Mouse (Mus musculus): ENCODE measurements at regions not wholly inside any gene's neighbourhood (a gene's known extent, or its start where the extent isn't known, plus 50 kb on each side); places are given as distances from the start of the nearest gene placed in this dataset.

DNA sequence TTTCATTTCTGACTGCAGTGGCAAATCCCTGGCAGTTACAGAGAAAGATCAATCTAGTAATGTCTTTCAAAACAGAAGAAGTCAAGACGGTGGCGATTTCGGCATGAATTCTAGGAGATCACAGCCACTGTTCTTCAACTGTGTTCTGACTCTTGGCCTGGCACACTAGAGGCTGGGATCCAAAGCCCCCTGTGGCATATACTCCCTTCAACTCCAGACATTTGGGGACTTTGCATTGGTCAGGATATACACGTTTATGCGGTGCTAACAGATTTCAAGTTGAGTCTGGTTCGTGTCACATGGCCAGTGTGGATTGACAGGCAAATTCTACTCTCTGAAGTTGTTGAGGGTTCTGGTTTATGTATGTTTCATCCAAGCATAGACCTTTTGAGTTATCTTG, 130.3 kb downstream of the Kdr start:
- Histone ChIP-seq H3K4me1 (ENCODE audit: control insufficient read depth in 1 of 2, insufficient read depth in 2 of 2, low read length in 2 of 2) (peaks cover 0 to 18% of the 10 kb centered on the region in 2 experiments; a peak in 2 of 4 replicates), H3K79me2 (ENCODE audit: control insufficient read depth, insufficient read depth, low read length, poor library complexity) (no peaks in the 10 kb centered on the region), H3K36me3 (ENCODE audit: control insufficient read depth in 1 of 2, insufficient read depth in 2 of 2, low read length in 2 of 2) (peaks cover 0 to 12% of the 10 kb centered on the region in 2 experiments; a peak in 2 of 4 replicates), H3K9ac (ENCODE audit: control insufficient read depth, low read depth, low read length, poor library complexity, severe bottlenecking) (no peak overlapping the region), H3K4me3 (ENCODE audit: control insufficient read depth in 1 of 2, insufficient read depth in 1 of 2, low read depth in 2 of 2, low read length in 2 of 2) (no peak overlapping the region), H3K9me3 (replicated peaks; ENCODE audit: insufficient read depth, low read length) (no peaks in the 10 kb centered on the region), H3K27me3 (ENCODE audit: control insufficient read depth in 1 of 2, insufficient read depth in 2 of 2, low read length in 2 of 2) (no peaks in the 10 kb centered on the region), H3K27ac (ENCODE audit: control insufficient read depth, low read depth, low read length) (no peak overlapping the region)
- DNase-seq (ENCODE audit: low read depth, low spot score): no peak
- TF ChIP-seq GATA1 (IDR thresholded peaks at IDR 0.05; ENCODE audit: low read depth, low read length): no peak
- TF ChIP-seq JUND (IDR thresholded peaks at IDR 0.05; ENCODE audit: low read depth, low read length): no peak

DNA sequence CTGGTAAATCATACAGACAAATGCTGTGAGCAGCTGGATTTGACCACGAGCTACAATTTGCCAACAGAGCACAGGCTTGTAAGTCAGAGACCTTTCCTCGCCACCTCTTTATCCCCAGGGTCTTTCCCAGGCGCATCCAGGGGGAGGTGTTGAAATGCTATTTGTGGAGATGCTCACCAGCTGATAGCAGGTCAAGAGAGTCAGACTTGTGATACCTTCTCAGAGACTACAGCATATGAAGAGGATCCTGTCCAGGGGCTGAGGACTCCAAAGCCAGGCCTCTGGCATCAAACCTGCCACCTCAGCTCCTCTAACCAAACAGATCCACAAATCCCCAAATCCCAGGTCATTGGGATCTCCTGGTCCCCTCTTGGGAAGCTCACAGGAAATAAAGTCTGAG, 130.9 kb downstream of the Kdr start:
- TF ChIP-seq ZKSCAN1 (IDR thresholded peaks at IDR 0.05; ENCODE audit: low read depth, low read length): no peak
- TF ChIP-seq MYC (IDR thresholded peaks at IDR 0.05; ENCODE audit: low read depth, low read length): no peak
- TF ChIP-seq MXI1 (IDR thresholded peaks at IDR 0.05; ENCODE audit: low read depth, low read length): no peak
- TF ChIP-seq MAFK (IDR thresholded peaks at IDR 0.05; ENCODE audit: borderline replicate concordance, low read depth, low read length): no peak
- H3K36me3 ChIP-seq (ENCODE audit: control insufficient read depth in 1 of 2, insufficient read depth in 2 of 2, low read length in 2 of 2): peaks cover 0 to 12% of the 10 kb centered on the region in 2 experiments; a peak in 2 of 4 replicates
- no peak overlapping the region for H3K4me3 ChIP-seq (ENCODE audit: control insufficient read depth in 1 of 2, insufficient read depth in 1 of 2, low read depth in 2 of 2, low read length in 2 of 2)
- peaks cover 0 to 18% of the 10 kb centered on the region in 2 experiments; a peak in 2 of 4 replicates for H3K4me1 ChIP-seq (ENCODE audit: control insufficient read depth in 1 of 2, insufficient read depth in 2 of 2, low read length in 2 of 2)
- H3K9me3 ChIP-seq (replicated peaks; ENCODE audit: insufficient read depth, low read length): no peaks in the 10 kb centered on the region
- no peaks in the 10 kb centered on the region for H3K79me2 ChIP-seq (ENCODE audit: control insufficient read depth, insufficient read depth, low read length, poor library complexity)
- H3K27me3 ChIP-seq (ENCODE audit: control insufficient read depth in 1 of 2, insufficient read depth in 2 of 2, low read length in 2 of 2): no peaks in the 10 kb centered on the region
- DNase-seq (ENCODE audit: low read depth, low spot score): no peak
- H3K27ac ChIP-seq (ENCODE audit: control insufficient read depth, low read depth, low read length): no peak overlapping the region
- no peak overlapping the region for H3K9ac ChIP-seq (ENCODE audit: control insufficient read depth, low read depth, low read length, poor library complexity, severe bottlenecking)

GRCm38 (mm10) chr5:75846016-75846415, 132.2 kb downstream of the Kdr start:
- H3K4me1 ChIP-seq (ENCODE audit: control insufficient read depth in 1 of 2, insufficient read depth in 2 of 2, low read length in 2 of 2): peaks cover 0 to 18% of the 10 kb centered on the region in 2 experiments; a peak in 2 of 4 replicates
- H3K4me3 ChIP-seq (ENCODE audit: control insufficient read depth in 1 of 2, insufficient read depth in 1 of 2, low read depth in 2 of 2, low read length in 2 of 2): no peak overlapping the region
- H3K79me2 ChIP-seq (ENCODE audit: control insufficient read depth, insufficient read depth, low read length, poor library complexity): no peaks in the 10 kb centered on the region
- no peak overlapping the region for H3K9ac ChIP-seq (ENCODE audit: control insufficient read depth, low read depth, low read length, poor library complexity, severe bottlenecking)
- peaks cover 0 to 12% of the 10 kb centered on the region in 2 experiments; a peak in 2 of 4 replicates for H3K36me3 ChIP-seq (ENCODE audit: control insufficient read depth in 1 of 2, insufficient read depth in 2 of 2, low read length in 2 of 2)
- TF ChIP-seq NRF1 (IDR thresholded peaks at IDR 0.05; ENCODE audit: insufficient read depth, low read depth, low read length, poor library complexity, severe bottlenecking) (no peak), NELFE (IDR thresholded peaks at IDR 0.05; ENCODE audit: low read depth, low read length) (no peak), EP300 (IDR thresholded peaks at IDR 0.05; ENCODE audit: low read depth in 1 of 2, low read length in 2 of 2) (no peak), RCOR1 (IDR thresholded peaks at IDR 0.05; ENCODE audit: low read depth, low read length) (no peak), MYC (IDR thresholded peaks at IDR 0.05; ENCODE audit: low read depth, low read length) (no peak), CHD2 (IDR thresholded peaks at IDR 0.05; ENCODE audit: low read length) (no peak), SMC3 (IDR thresholded peaks at IDR 0.05; ENCODE audit: low read depth, low read length) (no peak), TBP (IDR thresholded peaks at IDR 0.05; ENCODE audit: low read depth, low read length) (no peak), POLR2AphosphoS2 (IDR thresholded peaks at IDR 0.05; ENCODE audit: low read length) (no peak), POLR2AphosphoS5 (IDR thresholded peaks at IDR 0.05; ENCODE audit: borderline replicate concordance, low read depth, low read length) (no peak), GATA1 (IDR thresholded peaks at IDR 0.05; ENCODE audit: low read depth, low read length) (no peak), MXI1 (IDR thresholded peaks at IDR 0.05; ENCODE audit: low read depth, low read length) (no peak), UBTF (IDR thresholded peaks at IDR 0.05; ENCODE audit: borderline replicate concordance, insufficient read depth, low read depth, low read length) (no peak), MEF2A (IDR thresholded peaks at IDR 0.05; ENCODE audit: extremely low read depth, insufficient replicate concordance, low read depth, low read length, poor library complexity, severe bottlenecking) (no peak), CTCF (IDR thresholded peaks at IDR 0.05 in 2 of 3, conservative IDR thresholded peaks at IDR 0.05 in 1 of 3; ENCODE audit: control insufficient read depth in 1 of 3, insufficient read depth in 1 of 3, low read depth in 2 of 3, low read length in 3 of 3, poor library complexity in 1 of 3, severe bottlenecking in 1 of 3) (no peak), MAFK (IDR thresholded peaks at IDR 0.05; ENCODE audit: borderline replicate concordance, low read depth, low read length) (no peak), JUND (IDR thresholded peaks at IDR 0.05; ENCODE audit: low read depth, low read length) (no peak), HCFC1 (IDR thresholded peaks at IDR 0.05; ENCODE audit: low read depth, low read length) (no peak), ZMIZ1 (IDR thresholded peaks at IDR 0.05; ENCODE audit: low read depth, low read length) (no peak)
- H3K27ac ChIP-seq (ENCODE audit: control insufficient read depth, low read depth, low read length): no peak overlapping the region
- no peaks in the 10 kb centered on the region for H3K27me3 ChIP-seq (ENCODE audit: control insufficient read depth in 1 of 2, insufficient read depth in 2 of 2, low read length in 2 of 2)
- no peaks in the 10 kb centered on the region for H3K9me3 ChIP-seq (replicated peaks; ENCODE audit: insufficient read depth, low read length)
- no peak for DNase-seq (ENCODE audit: low read depth, low spot score)

Measured in MEL (cell line).